Mouse (Mus musculus) stomach, embryonic 15.5 days (tissue): ENCODE results near the gene Tsks. TPM values are rescaled to one million over a fixed set of nuclear protein-coding genes. Genes with fewer than 3 reads are reported as not detected.

Source experiments
- ATAC-seq: fragments of 200-750 bp; cut with Nextera tagmentation; 2 replicates; pipeline ENCODE4 v1.8.0; 2017; ENCODE audit warnings: low read depth, moderate number of reproducible peaks, moderate TSS enrichment; ENCODE audit not compliant: insufficient read depth, low FRiP score
- H3K27ac ChIP-seq: fragments of 300-500 bp; sonication (generic); 2 replicates; pipeline ENCODE4 v1.5.1; 2015; ENCODE audit warnings: mild to moderate bottlenecking, inconsistent platforms
- H3K27me3 ChIP-seq: fragments of 300-500 bp; sonication (generic); replicated peaks from 2 replicates; pipeline ENCODE4 v1.6.1; 2015; ENCODE audit warnings: inconsistent platforms
- H3K36me3 ChIP-seq: fragments of 300-500 bp; sonication (generic); 2 replicates; pipeline ENCODE4 v1.6.1; 2015; ENCODE audit warnings: inconsistent platforms
- H3K4me1 ChIP-seq: fragments of 300-500 bp; sonication (generic); 2 replicates; pipeline ENCODE4 v1.6.1; 2015; ENCODE audit warnings: inconsistent platforms
- H3K4me2 ChIP-seq: fragments of 300-500 bp; sonication (generic); 2 replicates; pipeline ENCODE4 v1.6.1; 2015; ENCODE audit warnings: mild to moderate bottlenecking, inconsistent platforms
- H3K4me3 ChIP-seq: fragments of 300-500 bp; sonication (generic); replicated peaks from 2 replicates; pipeline ENCODE4 v1.5.1; 2015; ENCODE audit warnings: inconsistent platforms
- H3K9ac ChIP-seq: fragments of 300-500 bp; sonication (generic); 2 replicates; pipeline ENCODE4 v1.6.1; 2015; ENCODE audit warnings: inconsistent platforms
- H3K9me3 ChIP-seq: fragments of 300-500 bp; sonication (generic); 2 replicates; pipeline ENCODE4 v1.6.1; 2016; ENCODE audit warnings: inconsistent platforms
- WGBS: fragments of 180-500 bp; shearing (Covaris S2); methylation state at CpG from one replicate; pipeline ENCODE4 v1.1.7; 2015; 5-methylcytosine and 5-hydroxymethylcytosine counted together
- polyA plus RNA-seq: library from polyadenylated mRNA; unstranded; fragments of >200 nt; fragmentation: Nextera tagmentation; extraction: Ambion mirVana; gene quantifications from 2 replicates; pipeline ENCODE4 v1.2.1, GENCODE M21; 2015

Tsks gene
- polyA plus RNA-seq, result 0.09 and 0.14 TPM in 2 replicates

- H3K27ac ChIP-seq, result no peak within 1 kb of the TSS
- H3K36me3 ChIP-seq, result no peaks in the 10 kb centered on the region
- no peaks in the 10 kb centered on the region for H3K4me1 ChIP-seq
- no peak within 1 kb of the TSS for H3K4me2 ChIP-seq
- H3K27me3 ChIP-seq, result no peaks in the 10 kb centered on the region
- H3K9ac ChIP-seq, result no peak within 1 kb of the TSS
- 76% methylated on average over 7 of the region's 7 CpGs for WGBS
- H3K4me3 ChIP-seq, result no peak within 1 kb of the TSS
- H3K9me3 ChIP-seq, result no peaks in the 10 kb centered on the region
- no peak for ATAC-seq
These were observed at the start of gene Tsks for GRCm38 (mm10) chr7:44942904-44943303. TSS of gene Tsks (plus strand) at chr7:44943204.

- Histone ChIP-seq H3K27ac (no peak overlapping the region), H3K4me1 (peaks cover 46% of the 10 kb centered on the region), H3K27me3 (no peaks in the 10 kb centered on the region), H3K4me3 (no peak overlapping the region), H3K9me3 (no peaks in the 10 kb centered on the region), H3K9ac (no peak overlapping the region), H3K4me2 (no peak overlapping the region), H3K36me3 (no peaks in the 10 kb centered on the region)
- ATAC-seq, result no peak
- 88% methylated on average over 3 of the region's 3 CpGs for WGBS
These were observed 48.8 kb upstream of the Tsks start for GRCm38 (mm10) chr7:44894175-44894574.

GRCm38 (mm10) chr7:44895206-44895592, 47.8 kb upstream of the Tsks start:
- H3K27ac ChIP-seq, result peak overlapping the region; percentile 87
- no peaks in the 10 kb centered on the region for H3K27me3 ChIP-seq
- 72% methylated on average over 7 of the region's 7 CpGs for WGBS
- H3K4me2 ChIP-seq, result peak overlapping the region; percentile 77
- peaks cover 47% of the 10 kb centered on the region for H3K4me1 ChIP-seq
- peak overlapping the region; percentile 67 for H3K4me3 ChIP-seq
- no peak overlapping the region for H3K9ac ChIP-seq
- no peaks in the 10 kb centered on the region for H3K9me3 ChIP-seq
- no peak for ATAC-seq
- H3K36me3 ChIP-seq, result no peaks in the 10 kb centered on the region

GRCm38 (mm10) chr7:44895593-44896434, 47.2 kb upstream of the Tsks start, which contains the start of gene Fuz:
TSS of gene Fuz (plus strand) at chr7:44896079.
- Histone ChIP-seq H3K9me3 (no peaks in the 10 kb centered on the region), H3K27ac (peak within 1 kb of the TSS; percentile 87), H3K36me3 (no peaks in the 10 kb centered on the region), H3K4me1 (peaks cover 41% of the 10 kb centered on the region), H3K27me3 (no peaks in the 10 kb centered on the region), H3K4me2 (peak within 1 kb of the TSS; percentile 77), H3K9ac (peak within 1 kb of the TSS; percentile 62; the same call in 1 of the 2 replicates), H3K4me3 (peak within 1 kb of the TSS; percentile 67)
- 1% methylated on average over 34 of the region's 34 CpGs for WGBS
- peak; percentile 36; the same call in 1 of the 2 replicates for ATAC-seq

- peak overlapping the region; percentile 77 for H3K4me2 ChIP-seq
These were observed 46.5 kb upstream of the Tsks start for GRCm38 (mm10) chr7:44896499-44896898.

GRCm38 (mm10) chr7:44898607-44899006, 44.4 kb upstream of the Tsks start:
- no peak overlapping the region for H3K9ac ChIP-seq
- no peak overlapping the region for H3K4me3 ChIP-seq
- WGBS, result 34% methylated on average over 19 of the region's 19 CpGs
- no peak overlapping the region for H3K27ac ChIP-seq
- no peaks in the 10 kb centered on the region for H3K9me3 ChIP-seq
- ATAC-seq, result peak; percentile 16
- 0 out of 2 replicates have a peak overlapping the region, but pooled peaks have one; percentile 19 for H3K4me2 ChIP-seq
- H3K4me1 ChIP-seq, result peaks cover 36% of the 10 kb centered on the region
- H3K27me3 ChIP-seq, result no peaks in the 10 kb centered on the region
- H3K36me3 ChIP-seq, result peaks cover 10% of the 10 kb centered on the region; the same call in 1 of the 2 replicates

More at GRCm38 (mm10) chr7:44896499-44896898, 46.5 kb upstream of the Tsks start:
- H3K4me1 ChIP-seq, result peaks cover 38% of the 10 kb centered on the region
- H3K9ac ChIP-seq, result peak overlapping the region; percentile 62; the same call in 1 of the 2 replicates
- no peaks in the 10 kb centered on the region for H3K36me3 ChIP-seq
- 35% methylated on average over 10 of the region's 10 CpGs for WGBS
- H3K27me3 ChIP-seq, result no peaks in the 10 kb centered on the region
- no peak for ATAC-seq
- peak overlapping the region; percentile 67 for H3K4me3 ChIP-seq
- H3K27ac ChIP-seq, result peak overlapping the region; percentile 87
- H3K9me3 ChIP-seq, result no peaks in the 10 kb centered on the region

GRCm38 (mm10) chr7:44900632-44901031, 42.4 kb upstream of the Tsks start:
- WGBS, result 85% methylated on average over 11 of the region's 11 CpGs
- no peak overlapping the region for H3K27ac ChIP-seq
- no peak overlapping the region for H3K4me3 ChIP-seq
- peaks cover 32% of the 10 kb centered on the region for H3K4me1 ChIP-seq
- H3K9ac ChIP-seq, result no peak overlapping the region
- H3K36me3 ChIP-seq, result peaks cover 28% of the 10 kb centered on the region
- no peak overlapping the region for H3K4me2 ChIP-seq
- ATAC-seq, result no peak
- H3K27me3 ChIP-seq, result no peaks in the 10 kb centered on the region
- H3K9me3 ChIP-seq, result no peaks in the 10 kb centered on the region

- no peak overlapping the region for H3K9ac ChIP-seq
- peak overlapping the region; percentile 51 for H3K4me2 ChIP-seq
- peak; percentile 38; the same call in 1 of the 2 replicates for ATAC-seq
- WGBS, result 18% methylated on average over 21 of the region's 21 CpGs
- peaks cover 35% of the 10 kb centered on the region for H3K36me3 ChIP-seq
- peaks cover 32% of the 10 kb centered on the region for H3K4me1 ChIP-seq
- H3K27ac ChIP-seq, result peak overlapping the region; percentile 55; the same call in 1 of the 2 replicates
- no peaks in the 10 kb centered on the region for H3K27me3 ChIP-seq
- H3K4me3 ChIP-seq, result peak overlapping the region; percentile 27
- no peaks in the 10 kb centered on the region for H3K9me3 ChIP-seq
These were observed 41.7 kb upstream of the Tsks start for GRCm38 (mm10) chr7:44901230-44901722.

- Histone ChIP-seq H3K27me3 (no peaks in the 10 kb centered on the region), H3K4me3 (no peak overlapping the region), H3K9me3 (no peaks in the 10 kb centered on the region), H3K27ac (no peak overlapping the region), H3K4me1 (peaks cover 8% of the 10 kb centered on the region), H3K4me2 (no peak overlapping the region), H3K9ac (no peak overlapping the region), H3K36me3 (peaks cover 68% of the 10 kb centered on the region)
- WGBS, result 88% methylated on average over 20 of the region's 20 CpGs
- ATAC-seq, result no peak
These were observed 37.6 kb upstream of the Tsks start for GRCm38 (mm10) chr7:44905430-44905829.

- H3K27me3 ChIP-seq, result no peaks in the 10 kb centered on the region
- 86% methylated on average over 15 of the region's 15 CpGs for WGBS
- no peak overlapping the region for H3K9ac ChIP-seq
- H3K36me3 ChIP-seq, result peaks cover 77% of the 10 kb centered on the region
- H3K9me3 ChIP-seq, result no peaks in the 10 kb centered on the region
- no peaks in the 10 kb centered on the region for H3K4me1 ChIP-seq
- ATAC-seq, result no peak
- H3K27ac ChIP-seq, result no peak overlapping the region
- H3K4me2 ChIP-seq, result no peak overlapping the region
- H3K4me3 ChIP-seq, result no peak overlapping the region
These were observed 34.1 kb upstream of the Tsks start for GRCm38 (mm10) chr7:44908706-44909476.

GRCm38 (mm10) chr7:44914396-44914795, 28.6 kb upstream of the Tsks start:
- ATAC-seq, result no peak
- WGBS, result 94% methylated on average over 2 of the region's 2 CpGs
- Histone ChIP-seq H3K9me3 (no peaks in the 10 kb centered on the region), H3K4me1 (peaks cover 8% of the 10 kb centered on the region; the same call in 1 of the 2 replicates), H3K36me3 (peaks cover 38% of the 10 kb centered on the region; the same call in 1 of the 2 replicates), H3K4me2 (no peak overlapping the region), H3K27me3 (no peaks in the 10 kb centered on the region), H3K9ac (no peak overlapping the region), H3K27ac (no peak overlapping the region), H3K4me3 (no peak overlapping the region)
